Mouse (Mus musculus) erythroblast, embryonic 14.5 days (primary cell): ENCODE results near the gene Tbccd1.

Experiments used
- GATA1 ChIP-seq: IDR thresholded peaks from 2 replicates; pipeline ENCODE4 v1.6.1; 2012; ENCODE audit warnings: low read length, inconsistent platforms, mixed read lengths
- TAL1 ChIP-seq: IDR thresholded peaks from 3 replicates; pipeline ENCODE4 v1.6.1; 2012; ENCODE audit warnings: low read length, inconsistent platforms, mixed read lengths

DNA sequence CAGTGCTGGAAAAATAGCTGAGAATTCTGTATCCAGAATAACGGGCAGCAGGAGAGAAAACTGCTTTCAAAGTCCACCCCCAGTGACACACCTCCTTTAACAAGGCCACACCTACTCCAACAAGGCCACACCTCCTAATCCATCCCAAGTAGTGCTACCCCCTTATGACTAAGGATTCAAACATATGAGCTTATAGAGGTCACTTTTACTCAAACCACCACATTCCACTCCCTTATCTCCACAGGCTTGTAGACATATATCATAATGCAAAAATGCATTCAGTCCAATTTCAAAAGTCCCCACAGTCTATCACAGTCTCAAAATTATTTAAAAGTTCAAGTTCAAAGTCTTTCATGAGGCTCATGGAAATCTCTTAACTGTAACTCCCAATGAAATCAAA, 9.8 kb downstream of the Tbccd1 start:
- TF ChIP-seq GATA1 (no peak), TAL1 (no peak)
